Mouse (Mus musculus): ENCODE data around the gene Kcnk4. TPM values are rescaled to one million over a fixed set of nuclear protein-coding genes. Genes with fewer than 3 reads are reported as not detected.
A peak's percentile ranks its signal among the peaks of the same experiment; 100 is the strongest.

The Kcnk4 gene
- total and polyA plus RNA-seq, 2 experiments from 2014 or later: 8.6 to 12.7 TPM

DNA sequence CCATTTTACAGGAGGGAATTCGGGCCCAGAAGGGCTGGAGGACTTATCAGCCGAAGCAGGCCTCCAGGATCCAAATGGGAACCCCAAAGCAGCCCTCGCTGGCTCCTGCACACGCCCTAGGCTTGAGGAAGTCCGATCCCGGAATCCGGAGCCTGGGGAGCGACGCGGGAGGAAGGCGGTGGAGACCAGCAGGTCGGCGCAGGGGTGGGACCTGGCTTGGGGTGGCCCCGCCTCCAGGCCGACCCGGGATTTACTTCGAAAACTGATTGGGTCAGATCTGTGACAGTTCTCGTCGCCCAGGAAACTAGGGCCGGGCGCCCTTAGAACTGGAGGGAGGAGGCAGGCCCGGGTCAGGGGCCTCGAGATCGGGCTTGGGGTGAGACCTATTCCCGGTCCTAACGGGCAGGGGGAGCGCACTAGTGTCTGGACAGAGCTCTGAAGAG, 8.0 kb upstream of the Kcnk4 start, which contains the start of gene Gpr137:
TSS of gene Gpr137 (minus strand) at position 232 of the 443 bp plus-strand sequence.
- Histone ChIP-seq H3K9me3 (ENCODE audit: low read length) (no peaks in the 10 kb centered on the region), H3K36me3 (ENCODE audit: insufficient read depth) (peaks cover 18% of the 10 kb centered on the region), H3K27me3 (ENCODE audit: insufficient read depth, low read length) (no peaks in the 10 kb centered on the region), H3K4me2 (ENCODE audit: low read depth) (peak within 1 kb of the TSS; percentile 97), H3K9ac (peak within 1 kb of the TSS; percentile 93), H3K4me1 (ENCODE audit: insufficient read depth) (peaks cover 20% of the 10 kb centered on the region), H3K4me3 (ENCODE audit: low read depth, low read length) (peak within 1 kb of the TSS; percentile 88), H3K27ac (ENCODE audit: low read depth, low read length) (peak within 1 kb of the TSS; percentile 95)
- ATAC-seq: peak; percentile 90
- TF ChIP-seq CTCF (IDR thresholded peaks at IDR 0.05; ENCODE audit: low read depth): no peak
- peak; percentile 88 for DNase-seq
- under 1% methylated on average over 27 of the region's 27 CpGs for WGBS

DNA sequence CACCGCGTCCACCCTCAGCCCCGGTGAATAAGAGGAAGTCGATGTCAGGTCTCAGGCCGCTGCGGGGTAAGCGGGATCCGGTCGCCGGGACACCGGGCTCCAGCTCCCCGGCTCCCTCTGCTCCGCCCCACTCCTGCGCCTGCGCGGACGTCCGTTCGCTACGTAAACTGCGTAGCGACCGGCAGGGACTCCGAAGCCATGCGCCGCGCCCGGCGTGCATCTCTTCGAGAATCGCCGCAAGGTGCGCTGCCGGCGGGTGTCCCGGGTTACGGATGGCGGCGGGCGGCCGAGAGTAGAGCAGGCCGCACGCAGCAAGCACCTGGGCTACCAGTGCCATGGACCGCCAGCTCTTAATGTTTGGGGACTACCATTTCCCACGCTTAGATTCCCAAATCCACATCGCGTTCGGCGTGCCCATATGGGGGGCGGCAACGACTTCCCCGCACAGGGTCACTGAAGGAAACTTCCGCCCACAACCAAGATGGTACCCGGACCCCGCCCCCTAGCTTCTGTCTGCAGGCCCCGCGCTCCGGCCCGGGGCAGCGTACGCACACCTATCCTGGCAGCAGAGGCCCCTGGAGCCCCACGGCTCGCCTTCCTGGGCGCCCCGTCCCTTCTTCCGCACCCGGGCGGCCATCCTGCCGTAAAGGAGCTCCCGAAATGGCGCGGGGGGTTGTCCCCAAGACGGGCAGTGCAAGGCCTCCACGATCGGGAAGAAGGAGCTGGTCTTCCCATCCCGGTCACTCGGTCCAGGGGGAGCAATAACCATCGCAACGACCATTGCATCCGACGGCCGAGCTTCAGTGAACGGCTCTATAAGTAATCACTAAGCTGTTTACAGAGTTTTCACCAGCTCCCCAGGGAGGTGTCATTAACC, 7.3 kb upstream of the Kcnk4 start, which contains the start of gene Bad:
TSS of gene Bad (plus strand) at position 490 of the 877 bp plus-strand sequence.
- peak within 1 kb of the TSS; percentile 88 for H3K4me3 ChIP-seq (ENCODE audit: low read depth, low read length)

DNA sequence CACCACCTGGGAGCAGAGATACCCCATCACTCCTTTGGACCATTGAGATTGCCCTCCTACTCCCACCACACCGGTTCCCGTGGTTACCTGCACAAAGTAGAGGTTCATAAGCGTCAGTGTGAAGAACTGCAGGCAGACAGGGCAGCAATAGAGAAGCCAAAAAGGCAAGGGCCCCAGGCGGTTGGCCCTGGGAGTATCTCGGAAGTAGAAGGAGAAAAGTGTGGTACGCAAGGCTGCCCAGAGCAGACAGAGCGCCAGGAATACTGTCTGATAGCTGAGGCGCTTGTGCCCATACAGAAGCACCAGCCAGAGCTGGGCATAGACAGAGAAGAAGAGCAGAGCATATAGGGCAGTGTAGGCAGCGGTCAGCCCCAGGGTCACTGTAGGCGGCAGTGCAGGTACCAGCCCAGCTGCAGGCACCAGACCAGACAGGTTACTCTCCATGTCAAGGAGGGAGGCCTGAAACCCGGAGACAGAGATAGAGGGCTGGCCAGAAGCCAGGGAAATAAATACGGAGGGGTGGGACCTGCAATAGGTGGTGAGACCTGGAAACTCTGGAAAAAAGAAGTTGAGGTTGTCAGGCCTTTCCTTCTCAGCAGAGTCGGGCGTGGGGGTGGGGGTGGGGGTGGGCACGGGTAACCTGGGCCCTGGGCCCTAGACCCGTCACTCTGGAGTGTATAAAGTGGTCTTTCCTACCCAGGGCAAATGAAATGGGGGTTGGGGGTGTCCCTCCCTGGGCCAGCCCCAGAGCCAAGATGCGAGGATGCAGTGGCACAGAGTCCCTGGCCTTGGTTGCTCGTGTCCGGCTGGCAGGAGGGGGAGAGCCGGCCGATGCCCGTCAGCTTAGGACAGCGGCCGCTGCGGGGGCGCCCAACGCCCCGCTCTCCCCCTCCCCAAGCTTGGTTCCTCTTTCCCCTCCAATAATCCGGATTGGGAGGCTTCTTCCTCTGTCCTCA, 6.4 kb upstream of the Kcnk4 start:
- H3K9me3 ChIP-seq (ENCODE audit: low read length): no peaks in the 10 kb centered on the region
- H3K4me1 ChIP-seq (ENCODE audit: insufficient read depth): peaks cover 20% of the 10 kb centered on the region
- H3K36me3 ChIP-seq (ENCODE audit: insufficient read depth): peaks cover 7% of the 10 kb centered on the region; the same call in 1 of the 2 replicates
- H3K4me2 ChIP-seq (ENCODE audit: low read depth): peak overlapping the region; percentile 97
- H3K27me3 ChIP-seq (ENCODE audit: insufficient read depth, low read length): peaks cover 2% of the 10 kb centered on the region; the same call in 1 of the 2 replicates
- H3K4me3 ChIP-seq (ENCODE audit: low read depth, low read length): peak overlapping the region; percentile 88
- H3K27ac ChIP-seq (ENCODE audit: low read depth, low read length): peak overlapping the region; percentile 95; the same call in 1 of the 2 replicates
- ATAC-seq (0 out of 2 replicates have a peak, but pooled peaks have one; percentile 0), DNase-seq (no peak)
- peak overlapping the region; percentile 93 for H3K9ac ChIP-seq
- TF ChIP-seq CTCF (IDR thresholded peaks at IDR 0.05; ENCODE audit: low read depth): no peak
- 19% methylated on average over 28 of the region's 29 CpGs for WGBS

More for the DNA sequence above, 7.3 kb upstream of the Kcnk4 start, which contains the start of gene Bad:
- peak within 1 kb of the TSS; percentile 97 for H3K4me2 ChIP-seq (ENCODE audit: low read depth)
- peak; percentile 14; the same call in 1 of the 2 replicates for TF ChIP-seq CTCF (IDR thresholded peaks at IDR 0.05; ENCODE audit: low read depth)
- ATAC-seq: peak; percentile 85
- H3K36me3 ChIP-seq (ENCODE audit: insufficient read depth): peaks cover 16% of the 10 kb centered on the region
- peak; percentile 98 for DNase-seq
- peak within 1 kb of the TSS; percentile 95 for H3K27ac ChIP-seq (ENCODE audit: low read depth, low read length)
- H3K4me1 ChIP-seq (ENCODE audit: insufficient read depth): peaks cover 20% of the 10 kb centered on the region
- H3K9me3 ChIP-seq (ENCODE audit: low read length): no peaks in the 10 kb centered on the region
- WGBS: 2% methylated on average over 83 of the region's 83 CpGs
- H3K9ac ChIP-seq: peak within 1 kb of the TSS; percentile 93
- no peaks in the 10 kb centered on the region for H3K27me3 ChIP-seq (ENCODE audit: insufficient read depth, low read length)

DNA sequence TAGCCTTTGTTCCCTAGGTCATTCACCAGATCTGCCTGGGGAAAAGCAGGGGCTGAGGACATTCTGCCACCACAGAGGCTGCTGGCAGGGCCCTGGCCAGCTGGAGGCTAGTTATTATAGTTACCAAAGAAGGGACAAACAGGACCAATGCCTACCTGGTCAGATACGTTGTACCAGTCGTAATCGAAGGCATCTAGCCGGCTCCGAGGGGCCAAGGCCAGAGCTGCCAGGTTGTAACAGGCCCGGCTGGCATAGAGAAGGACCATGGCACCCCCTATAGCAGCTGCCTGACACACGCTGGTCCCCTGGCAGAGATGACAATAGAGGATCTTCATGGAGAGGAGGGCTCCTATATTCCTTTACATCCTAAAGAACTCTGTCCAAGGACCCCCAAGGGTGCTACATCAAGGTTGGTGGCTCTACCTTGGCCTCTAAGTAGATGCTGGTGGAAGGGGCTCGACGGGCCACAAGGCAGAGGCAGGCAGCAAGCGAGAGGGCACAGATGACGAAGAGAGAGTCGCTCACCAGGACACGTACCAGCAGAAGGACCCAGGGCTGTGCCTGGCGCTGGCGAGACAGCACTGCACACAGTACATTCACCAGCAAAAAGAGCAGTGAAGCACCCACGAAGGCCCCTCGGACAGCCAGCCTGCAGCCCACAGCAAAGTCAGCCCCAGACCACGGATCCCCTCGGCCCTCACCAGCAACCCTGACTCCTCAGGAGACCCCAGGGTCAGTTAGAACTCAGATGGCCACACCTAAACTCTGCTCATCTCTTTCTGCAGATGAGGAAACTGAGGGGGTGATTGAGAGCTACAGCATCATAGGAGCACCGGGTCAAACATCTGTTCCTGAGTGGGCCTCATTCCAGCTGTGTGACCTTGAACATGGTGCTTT, 5.0 kb upstream of the Kcnk4 start:
- no peak for ATAC-seq
- H3K9ac ChIP-seq: peak overlapping the region; percentile 93; the same call in 1 of the 2 replicates

DNA sequence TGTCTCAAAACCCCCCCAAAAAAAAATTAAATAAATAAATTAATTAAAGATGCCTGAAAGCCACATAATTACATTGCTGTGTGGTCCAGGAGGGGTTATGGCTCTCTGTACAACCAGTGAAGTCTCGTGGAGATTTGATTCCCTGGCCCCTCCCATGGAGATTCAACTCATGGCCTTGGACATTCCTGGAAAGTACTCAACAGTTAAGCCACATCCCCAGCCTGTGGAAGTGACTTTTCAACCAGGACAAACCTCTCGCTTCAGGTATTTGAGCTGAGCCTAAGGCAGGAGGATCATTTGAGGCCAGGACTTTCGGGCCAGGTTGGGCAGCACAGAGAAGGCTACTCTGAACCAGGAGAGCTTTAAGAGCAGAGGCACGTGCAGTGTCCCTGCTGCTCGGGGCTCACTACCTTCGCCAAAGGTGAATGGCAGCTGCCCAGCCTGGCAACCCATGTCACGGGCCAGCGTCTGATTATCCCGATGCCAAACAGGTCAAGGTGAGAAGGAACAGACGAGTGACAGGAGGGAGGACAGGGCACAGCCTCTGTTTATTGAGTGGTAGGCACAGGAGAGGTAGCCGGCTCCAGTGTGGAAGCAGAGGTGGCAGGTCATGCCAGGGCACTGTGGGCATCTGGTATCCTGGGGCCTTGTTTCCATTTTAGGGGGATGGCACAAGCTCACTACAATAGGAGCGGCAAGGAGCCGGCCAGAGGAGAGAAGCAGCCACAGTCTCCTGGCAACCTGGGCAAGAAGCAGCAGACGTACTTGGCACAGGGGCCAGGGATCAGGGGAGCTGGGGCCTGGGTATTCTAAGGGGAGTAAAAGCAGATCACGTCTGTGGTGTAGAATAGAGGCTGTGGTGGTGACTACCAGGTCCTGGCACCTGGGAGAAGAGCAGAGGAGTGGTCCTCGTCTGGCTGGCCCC, 3.5 kb upstream of the Kcnk4 start:
- DNase-seq (no peak), ATAC-seq (no peak)
- TF ChIP-seq CTCF (IDR thresholded peaks at IDR 0.05; ENCODE audit: low read depth): no peak
- H3K27me3 ChIP-seq (ENCODE audit: insufficient read depth, low read length): peaks cover 15% of the 10 kb centered on the region
- H3K4me1 ChIP-seq (ENCODE audit: insufficient read depth): peaks cover 24% of the 10 kb centered on the region
- no peak overlapping the region for H3K27ac ChIP-seq (ENCODE audit: low read depth, low read length)
- H3K4me3 ChIP-seq (ENCODE audit: low read depth, low read length): no peak overlapping the region
- peaks cover 7% of the 10 kb centered on the region; the same call in 1 of the 2 replicates for H3K36me3 ChIP-seq (ENCODE audit: insufficient read depth)
- H3K9me3 ChIP-seq (ENCODE audit: low read length): no peaks in the 10 kb centered on the region
- no peak overlapping the region for H3K4me2 ChIP-seq (ENCODE audit: low read depth)
- 67% methylated on average over 16 of the region's 16 CpGs for WGBS
- H3K9ac ChIP-seq: 0 out of 2 replicates have a peak overlapping the region, but pooled peaks have one; percentile 10

More for the DNA sequence above, 5.0 kb upstream of the Kcnk4 start:
- no peak for TF ChIP-seq CTCF (IDR thresholded peaks at IDR 0.05; ENCODE audit: low read depth)
- Histone ChIP-seq H3K4me3 (ENCODE audit: low read depth, low read length) (no peak overlapping the region), H3K4me1 (ENCODE audit: insufficient read depth) (peaks cover 20% of the 10 kb centered on the region), H3K4me2 (ENCODE audit: low read depth) (peak overlapping the region; percentile 97), H3K9me3 (ENCODE audit: low read length) (no peaks in the 10 kb centered on the region), H3K27ac (ENCODE audit: low read depth, low read length) (no peak overlapping the region), H3K27me3 (ENCODE audit: insufficient read depth, low read length) (peaks cover 6% of the 10 kb centered on the region; the same call in 1 of the 2 replicates), H3K36me3 (ENCODE audit: insufficient read depth) (peaks cover 7% of the 10 kb centered on the region; the same call in 1 of the 2 replicates)
- no peak for DNase-seq
- 84% methylated on average over 20 of the region's 20 CpGs for WGBS
